Mouse (Mus musculus): ENCODE data around the gene Vtn.
"Not testable (repeated sequence)": the region's sequence is repeated elsewhere in the genome, so short reads cannot be mapped to it uniquely, and the experiment has no call there.

Gene Vtn

DNA sequence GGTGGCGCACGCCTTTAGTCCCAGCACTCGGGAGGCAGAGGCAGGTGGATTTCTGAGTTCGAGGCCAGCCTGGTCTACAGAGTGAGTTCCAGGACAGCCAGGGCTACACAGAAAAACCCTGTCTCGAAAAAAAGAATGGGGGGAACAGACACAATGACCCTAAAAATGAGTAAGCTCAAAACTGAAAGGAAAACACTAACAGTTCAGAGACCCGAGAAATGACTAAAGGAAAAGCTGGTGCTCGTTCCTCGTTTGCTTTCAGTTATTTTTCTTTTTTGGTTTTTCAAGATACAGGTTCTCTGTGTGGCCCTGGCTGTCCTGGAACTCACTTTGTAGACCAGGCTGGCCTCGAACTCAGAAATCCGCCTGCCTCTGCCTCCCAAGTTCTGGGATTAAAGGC is 32.6 kb downstream of the Vtn start:
- ATAC-seq (ENCODE audit: low TSS enrichment) = not testable (repeated sequence)

DNA sequence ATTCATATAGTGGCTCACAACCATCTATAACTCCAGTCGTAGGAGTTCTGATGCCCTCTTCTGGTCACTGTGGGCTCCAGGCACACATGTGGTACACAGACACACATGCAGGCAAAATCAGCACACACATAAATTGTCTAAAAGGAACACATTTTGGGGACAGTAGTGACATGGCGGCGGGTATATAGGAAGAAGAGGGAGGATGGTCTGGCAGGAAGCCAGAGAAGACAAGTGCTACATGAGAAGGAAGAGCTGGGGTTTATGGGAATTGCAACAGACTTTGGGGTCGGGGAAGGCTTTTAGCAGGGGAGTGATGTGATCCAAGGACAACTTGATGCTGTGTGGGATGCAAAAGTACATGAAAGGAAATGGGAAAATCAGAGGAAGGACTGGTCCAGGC is 35.6 kb downstream of the Vtn start:
- ATAC-seq (ENCODE audit: low TSS enrichment) = no peak

DNA sequence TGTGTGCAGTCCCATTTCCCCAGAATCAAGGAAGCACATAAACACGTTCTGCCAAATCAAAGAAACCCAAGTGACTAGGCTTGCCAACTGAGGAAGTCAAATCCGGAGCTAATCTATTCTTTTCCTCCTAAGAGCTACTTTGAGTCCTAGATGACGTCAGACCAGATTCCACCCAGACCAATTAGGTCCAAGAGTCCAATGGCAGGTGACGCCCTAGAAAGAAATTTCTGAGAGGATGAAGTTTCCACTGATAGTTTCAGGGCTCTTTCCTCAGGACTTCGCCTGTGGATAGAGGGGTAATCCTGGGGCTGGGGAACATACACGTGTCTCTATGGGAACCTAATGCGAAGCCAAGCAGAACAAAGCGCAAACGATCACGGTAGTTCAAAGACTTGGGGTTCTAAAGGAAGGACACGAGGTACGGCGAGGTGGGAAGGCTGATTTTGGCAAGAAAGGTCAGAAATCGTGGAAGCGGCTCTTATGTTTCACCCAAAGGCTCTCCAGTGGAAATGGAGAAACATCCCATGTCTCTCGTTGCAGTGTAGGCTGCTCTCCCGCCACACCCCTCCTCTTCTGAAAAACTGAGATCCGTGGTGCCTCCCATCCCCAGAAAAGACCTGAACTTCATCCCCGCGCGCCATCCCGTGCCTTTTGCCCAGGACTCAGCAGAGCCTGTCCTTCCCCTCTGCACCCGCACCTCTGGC is 36.6 kb downstream of the Vtn start:
- ATAC-seq (ENCODE audit: low TSS enrichment) = 0 out of 2 replicates have a peak, but pooled peaks have one; percentile 9

DNA sequence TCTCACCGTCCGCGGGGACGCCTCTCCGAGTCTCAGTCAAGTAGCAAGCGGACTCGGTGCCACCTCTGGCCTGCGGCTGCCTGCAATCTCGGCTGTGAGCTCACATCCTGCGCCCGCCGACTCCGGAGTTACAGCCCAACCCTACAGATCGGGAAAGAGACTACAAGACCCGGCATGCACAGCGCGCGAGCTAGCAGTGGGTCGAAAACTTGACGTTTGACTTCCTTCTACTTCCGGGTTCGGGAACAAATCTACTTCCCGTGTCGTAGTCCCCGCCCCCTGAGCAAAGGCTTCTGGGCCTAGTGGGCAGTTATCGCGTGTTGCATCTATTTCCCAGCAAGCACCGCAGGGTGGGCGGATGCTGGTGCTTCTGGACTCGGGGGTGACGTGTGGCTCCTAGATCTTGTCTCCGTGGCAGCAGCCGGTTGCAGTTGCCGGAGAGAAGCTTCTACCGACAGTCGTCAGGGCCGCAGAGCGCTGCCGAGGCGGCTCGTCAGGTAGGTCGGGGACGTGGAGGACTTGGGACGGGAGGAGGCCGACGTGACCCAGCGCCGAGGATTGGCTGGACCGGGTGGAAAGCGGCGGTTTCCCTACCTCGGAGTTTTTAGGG is 37.3 kb downstream of the Vtn start, which contains the start of the genes Tnfaip1 and Ift20:
Gene Tnfaip1, minus strand, starts transcription at position 253 of the 610 bp plus-strand sequence.
Gene Ift20, plus strand, starts transcription at position 282 of the 610 bp plus-strand sequence.
- ATAC-seq (ENCODE audit: low TSS enrichment) = peak; percentile 96

DNA sequence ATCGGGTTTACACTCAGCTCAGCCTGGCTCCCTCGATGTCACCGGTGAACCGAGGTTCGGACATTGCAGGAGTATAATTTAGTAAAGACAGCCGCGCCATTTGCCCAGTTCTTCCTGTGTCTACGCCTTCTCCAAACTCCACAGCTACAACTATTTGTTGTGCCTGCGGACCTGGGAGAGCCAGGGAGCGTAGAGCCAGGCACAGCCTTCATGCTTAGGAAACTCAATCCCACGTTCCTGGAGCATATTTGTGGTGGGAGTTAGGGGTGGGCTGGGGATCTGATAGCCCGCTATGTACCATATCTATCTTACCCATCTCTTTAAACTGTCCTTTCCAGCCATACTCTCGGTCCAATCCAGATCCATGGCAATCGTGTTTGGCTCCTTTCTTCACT is 37.8 kb downstream of the Vtn start:
- no peak; the same call in 1 of the 2 replicates for ATAC-seq (ENCODE audit: low TSS enrichment)

DNA sequence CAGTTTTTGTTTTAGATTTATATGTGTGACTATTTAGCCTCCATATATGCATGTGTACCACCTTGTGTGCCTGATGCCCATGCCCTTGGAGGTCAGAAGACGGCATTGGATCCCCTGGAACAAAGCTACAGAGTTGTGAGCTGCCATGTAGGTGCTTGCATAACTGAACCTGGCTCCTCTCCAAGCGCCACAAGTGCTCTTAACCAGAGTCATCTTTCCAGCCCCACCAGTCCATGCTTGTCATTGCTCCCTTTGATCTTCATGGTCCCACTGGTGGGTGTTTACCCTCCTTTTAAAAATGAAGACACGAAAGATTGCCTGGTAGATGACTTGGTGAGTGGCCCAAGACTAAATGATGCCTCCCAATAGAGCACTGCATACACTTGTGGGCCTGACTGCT is 41.5 kb downstream of the Vtn start:
- no peak for ATAC-seq (ENCODE audit: low TSS enrichment)

DNA sequence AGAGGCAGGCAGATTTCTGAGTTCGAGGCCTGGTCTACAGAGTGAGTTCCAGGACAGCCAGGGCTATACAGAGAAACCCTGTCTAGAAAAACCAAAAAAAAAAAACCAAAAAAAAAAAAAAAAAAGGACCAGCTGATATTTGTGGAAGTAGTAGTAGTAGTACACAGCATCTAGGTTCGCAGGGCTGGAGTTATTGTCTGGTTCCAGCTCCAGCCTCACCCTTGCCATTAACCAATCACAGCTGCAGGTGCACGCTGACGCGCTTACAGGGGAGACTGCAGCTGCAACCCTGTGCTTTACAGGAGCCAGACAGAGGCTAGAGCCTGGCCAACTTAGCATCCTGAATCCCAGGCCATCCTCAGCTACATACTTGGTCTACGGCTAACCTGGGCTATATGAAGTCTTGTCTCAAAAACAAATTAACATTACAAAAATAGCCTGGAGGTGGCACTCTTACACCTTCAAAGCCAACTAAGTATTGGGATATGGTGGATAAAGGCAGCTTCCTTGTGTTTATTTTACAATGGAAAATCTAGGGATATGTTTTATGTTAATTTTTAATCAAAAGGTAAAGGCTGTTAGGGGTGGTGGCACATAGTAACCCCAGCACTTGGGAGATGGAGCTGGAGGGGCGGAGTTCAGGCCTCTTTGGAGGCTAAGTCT is 45.7 kb downstream of the Vtn start:
- ATAC-seq (ENCODE audit: low TSS enrichment) = no peak

DNA sequence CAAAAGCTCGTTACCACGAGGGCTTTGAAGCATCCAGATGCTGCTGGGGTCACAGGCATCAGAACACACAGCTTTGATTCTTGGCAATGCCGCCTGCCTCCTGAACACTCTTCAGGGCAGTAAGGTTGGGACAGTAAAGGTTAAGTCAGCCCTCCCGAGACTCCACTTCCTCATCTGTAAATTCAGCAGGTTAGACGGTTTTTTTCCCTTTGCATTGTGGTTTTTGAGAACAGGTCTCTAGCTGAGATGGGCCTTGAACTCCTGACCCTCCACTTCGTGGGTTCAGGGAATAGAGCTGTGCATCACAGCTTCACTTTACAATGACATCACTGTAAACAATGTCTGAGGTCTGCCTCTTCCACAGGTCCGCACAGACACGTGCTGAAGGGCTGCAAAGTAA is 46.3 kb downstream of the Vtn start:
- no peak for ATAC-seq (ENCODE audit: low TSS enrichment)

DNA sequence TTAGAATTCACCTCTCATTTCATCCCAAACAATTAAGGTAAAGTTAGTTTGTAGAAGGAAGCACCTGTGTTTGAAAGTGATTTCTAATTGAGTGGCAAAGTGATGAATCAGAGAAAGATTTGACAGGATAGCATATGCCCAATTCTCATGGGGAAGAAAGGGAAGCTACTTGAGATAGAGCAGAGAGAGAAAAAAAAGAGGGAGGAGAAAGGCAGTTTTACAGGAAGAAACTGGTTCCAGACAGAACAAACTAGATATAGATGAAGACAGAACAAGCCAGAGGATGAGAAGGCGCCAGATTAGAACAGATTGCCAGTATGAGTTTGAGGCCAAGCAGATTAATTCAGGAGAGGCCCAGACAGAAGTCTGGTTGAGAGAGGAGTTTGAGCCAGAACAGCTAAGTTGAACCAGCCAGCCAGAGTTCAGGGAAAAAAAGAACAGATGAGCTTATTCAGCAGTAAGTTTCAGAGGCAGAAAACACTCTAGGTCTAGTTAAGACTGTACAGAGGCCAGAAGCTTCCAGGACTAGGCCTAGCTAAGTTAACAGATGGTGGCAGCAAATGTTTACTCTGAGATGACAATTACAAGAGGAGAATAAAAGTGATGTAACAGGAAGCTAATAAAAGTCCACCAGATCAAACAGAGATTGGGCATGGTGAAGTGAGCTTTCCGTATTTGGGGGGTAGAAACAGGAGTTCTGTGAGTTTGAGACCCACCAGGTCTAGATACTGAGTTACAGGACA is 49.0 kb downstream of the Vtn start:
- no peak for ATAC-seq (ENCODE audit: low TSS enrichment)

DNA sequence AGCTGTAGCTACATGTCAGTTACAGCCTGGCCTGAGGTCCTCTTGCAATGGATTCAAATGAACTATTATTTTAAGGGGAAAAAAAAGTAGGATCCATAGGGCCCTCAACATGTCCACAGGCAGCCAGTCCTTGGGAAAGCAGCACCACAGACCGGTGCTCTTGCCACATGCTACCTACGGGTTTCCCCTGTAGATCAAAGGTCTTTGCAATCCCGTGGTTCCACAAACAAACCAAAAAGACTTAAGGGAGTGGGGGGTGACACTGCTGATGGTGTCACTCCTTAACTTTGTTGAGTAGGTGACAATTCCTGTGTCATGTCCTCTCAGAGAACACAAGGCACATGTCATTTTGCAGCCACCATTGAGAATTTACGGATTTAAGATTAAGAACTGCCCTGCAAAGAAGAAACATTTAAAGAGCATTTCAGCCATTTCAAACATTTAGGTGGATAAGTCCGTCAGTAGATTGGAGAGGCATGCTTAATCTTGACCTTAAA is 50.6 kb downstream of the Vtn start:
- no peak for ATAC-seq (ENCODE audit: low TSS enrichment)

DNA sequence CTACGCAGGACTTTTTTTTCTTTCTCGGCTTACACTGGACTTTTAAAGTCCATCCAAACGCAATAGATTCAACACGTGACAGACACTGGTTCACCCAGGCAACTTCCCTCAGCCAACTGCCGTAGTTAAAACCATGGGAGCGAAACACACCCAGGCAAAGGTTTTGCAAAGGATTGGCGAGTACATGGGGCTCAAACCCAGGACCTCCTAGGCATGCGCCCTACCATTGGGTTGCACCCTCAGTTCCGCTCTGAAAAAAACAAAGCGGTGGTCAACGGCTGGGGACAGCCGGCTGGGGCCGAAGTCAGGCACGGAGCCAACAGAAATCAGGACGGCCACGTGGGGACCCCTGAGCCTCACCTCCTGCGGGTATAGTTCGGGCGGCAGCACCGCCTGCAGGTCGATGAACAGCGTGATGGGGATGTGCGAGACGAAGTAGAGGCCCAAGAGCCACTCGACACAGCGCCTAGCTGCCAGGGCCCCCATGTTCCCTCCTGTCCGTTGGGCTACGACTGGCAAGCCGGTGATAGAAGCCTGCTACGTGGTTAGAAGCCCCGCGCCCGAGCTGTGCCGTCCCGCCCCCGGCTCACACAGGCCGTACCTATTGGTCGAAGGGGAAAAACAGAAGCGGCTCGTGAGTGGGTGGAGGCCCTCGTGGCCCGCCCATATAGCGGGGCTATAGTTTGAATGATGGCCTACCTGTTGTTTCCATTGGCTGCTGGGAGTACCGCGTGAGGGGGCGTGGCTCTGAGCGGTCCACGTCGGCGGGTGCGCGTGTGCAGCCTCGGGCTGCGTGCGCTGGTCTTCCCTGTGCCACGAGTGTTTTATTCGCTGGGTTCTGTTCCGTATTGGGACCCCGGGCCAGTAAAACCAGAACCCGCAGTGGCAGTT is 51.5 kb downstream of the Vtn start, which contains the start of gene Tmem97:
Gene Tmem97, minus strand, starts transcription at position 610 of the 891 bp plus-strand sequence.
- ATAC-seq (ENCODE audit: low TSS enrichment) = peak; percentile 97

DNA sequence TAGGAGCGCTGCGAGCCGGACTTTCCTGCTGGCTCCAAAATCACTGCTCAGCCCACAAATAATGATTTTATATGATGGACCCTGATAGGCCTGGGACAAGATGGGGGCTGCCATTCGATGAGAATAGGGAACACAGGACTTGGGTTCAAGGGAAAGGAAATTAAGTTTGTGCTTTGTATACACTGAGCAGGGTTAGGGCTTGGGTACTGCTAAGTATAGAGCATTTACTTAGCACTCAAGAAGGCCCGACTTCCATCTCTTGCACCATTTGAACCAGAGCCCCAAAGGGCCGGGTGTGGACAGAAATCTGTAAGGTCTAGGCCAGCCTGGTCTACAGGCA is 52.1 kb downstream of the Vtn start:
- ATAC-seq (ENCODE audit: low TSS enrichment) = peak; percentile 2; the same call in 1 of the 2 replicates

All from frontal cortex, adult (tissue).